Mouse (Mus musculus) hindbrain, embryonic 11.5 days (tissue): ENCODE results near the gene Orc1. TPM values are rescaled to one million over a fixed set of nuclear protein-coding genes. Genes with fewer than 3 reads are reported as not detected.

Experiments
- ATAC-seq: fragments of 200-750 bp; cut with Nextera tagmentation; 2 replicates; pipeline ENCODE4 v1.8.0; 2017; ENCODE audit warnings: mild to moderate bottlenecking, moderate TSS enrichment, moderate library complexity; ENCODE audit not compliant: low FRiP score
- DNase-seq: peaks from one replicate; pipeline ENCODE4 v3.0.0-alpha.2; 2015; ENCODE audit warnings: low spot score
- H3K27ac ChIP-seq: fragments of 300-500 bp; sonication (generic); 2 replicates; pipeline ENCODE4 v1.5.1; 2014; ENCODE audit warnings: mild to moderate bottlenecking, low read depth, low read length
- H3K27me3 ChIP-seq: fragments of 300-500 bp; sonication (generic); 2 replicates; pipeline ENCODE4 v1.6.1; 2014; ENCODE audit warnings: mild to moderate bottlenecking, low read length, moderate library complexity, mixed read lengths; ENCODE audit not compliant: control insufficient read depth, insufficient read depth
- H3K36me3 ChIP-seq: fragments of 300-500 bp; sonication (generic); 2 replicates; pipeline ENCODE4 v1.6.1; 2014; ENCODE audit warnings: mild to moderate bottlenecking, low read length, moderate library complexity, mixed read lengths; ENCODE audit not compliant: control insufficient read depth, insufficient read depth
- H3K4me1 ChIP-seq: fragments of 300-500 bp; sonication (generic); replicated peaks from 2 replicates; pipeline ENCODE4 v1.6.1; 2014; ENCODE audit warnings: low read length, mixed read lengths; ENCODE audit not compliant: control insufficient read depth, insufficient read depth
- H3K4me2 ChIP-seq: fragments of 300-500 bp; sonication (generic); replicated peaks from 2 replicates; pipeline ENCODE4 v1.6.1; 2014; ENCODE audit warnings: mild to moderate bottlenecking, low read depth, low read length
- H3K4me3 ChIP-seq: fragments of 300-500 bp; sonication (generic); 2 replicates; pipeline ENCODE4 v1.5.1; 2014; ENCODE audit warnings: low read depth, low read length
- H3K9ac ChIP-seq: fragments of 300-500 bp; sonication (generic); 2 replicates; pipeline ENCODE4 v1.6.1; 2014; ENCODE audit warnings: low read depth, low read length
- H3K9me3 ChIP-seq: fragments of 300-500 bp; sonication (generic); 2 replicates; pipeline ENCODE4 v1.6.1; 2016; ENCODE audit warnings: low read length; ENCODE audit not compliant: control insufficient read depth
- WGBS: fragments of 180-500 bp; shearing (Covaris S2); extraction: QIAGEN DNeasy Blood & Tissue Kit; methylation state at CpG from one replicate; pipeline ENCODE4 v1.1.7; 2014; 5-methylcytosine and 5-hydroxymethylcytosine counted together
- polyA plus RNA-seq: library from polyadenylated mRNA; unstranded; fragments of >200 nt; fragmentation: Nextera tagmentation; extraction: Ambion mirVana; gene quantifications from 2 replicates; pipeline ENCODE4 v1.2.1, GENCODE M21; 2014

Orc1 gene
- polyA plus RNA-seq, 1 experiment from 2014 or later = 10.4 TPM

- no peak overlapping the region for H3K4me2 ChIP-seq
- no peaks in the 10 kb centered on the region for H3K4me1 ChIP-seq
- WGBS = 94% methylated on average over 7 of the region's 7 CpGs
- H3K4me3 ChIP-seq = no peak overlapping the region
- DNase-seq = no peak
- no peaks in the 10 kb centered on the region for H3K27me3 ChIP-seq
- H3K9ac ChIP-seq = no peak overlapping the region
- no peaks in the 10 kb centered on the region for H3K9me3 ChIP-seq
- H3K36me3 ChIP-seq = peaks cover 6% of the 10 kb centered on the region; the same call in 1 of the 2 replicates
- ATAC-seq = no peak
- no peak overlapping the region for H3K27ac ChIP-seq
These were observed 50.2 kb downstream of the Orc1 start for GRCm38 (mm10) chr4:108629363-108629880.

GRCm38 (mm10) chr4:108630096-108630495 lies 50.9 kb downstream of the Orc1 start:
- H3K27ac ChIP-seq = no peak overlapping the region
- no peak for DNase-seq
- H3K4me2 ChIP-seq = no peak overlapping the region
- H3K9ac ChIP-seq = no peak overlapping the region
- no peak overlapping the region for H3K4me3 ChIP-seq
- H3K9me3 ChIP-seq = no peaks in the 10 kb centered on the region
- H3K4me1 ChIP-seq = no peaks in the 10 kb centered on the region
- H3K36me3 ChIP-seq = peaks cover 6% of the 10 kb centered on the region; the same call in 1 of the 2 replicates
- WGBS = 96% methylated on average over 9 of the region's 9 CpGs
- no peaks in the 10 kb centered on the region for H3K27me3 ChIP-seq
- no peak for ATAC-seq

GRCm38 (mm10) chr4:108631616-108632015 lies 52.4 kb downstream of the Orc1 start:
- 92% methylated on average over 4 of the region's 4 CpGs for WGBS

GRCm38 (mm10) chr4:108633703-108634102 lies 54.5 kb downstream of the Orc1 start:
- H3K4me1 ChIP-seq = no peaks in the 10 kb centered on the region
- H3K4me3 ChIP-seq = no peak overlapping the region
- H3K36me3 ChIP-seq = peaks cover 4% of the 10 kb centered on the region; the same call in 1 of the 2 replicates
- H3K9me3 ChIP-seq = no peaks in the 10 kb centered on the region
- H3K27ac ChIP-seq = peak overlapping the region; percentile 58
- H3K4me2 ChIP-seq = no peak overlapping the region
- DNase-seq (peak; percentile 43), ATAC-seq (no peak)
- 69% methylated on average over 12 of the region's 12 CpGs for WGBS
- no peaks in the 10 kb centered on the region for H3K27me3 ChIP-seq
- H3K9ac ChIP-seq = no peak overlapping the region

More at GRCm38 (mm10) chr4:108631616-108632015, 52.4 kb downstream of the Orc1 start:
- no peak for ATAC-seq
- Histone ChIP-seq H3K9me3 (no peaks in the 10 kb centered on the region), H3K36me3 (peaks cover 6% of the 10 kb centered on the region; the same call in 1 of the 2 replicates), H3K4me1 (no peaks in the 10 kb centered on the region), H3K27ac (no peak overlapping the region), H3K27me3 (no peaks in the 10 kb centered on the region), H3K4me3 (no peak overlapping the region), H3K4me2 (no peak overlapping the region), H3K9ac (no peak overlapping the region)
- DNase-seq = no peak

GRCm38 (mm10) chr4:108634696-108635095 lies 55.5 kb downstream of the Orc1 start:
- H3K4me2 ChIP-seq = no peak overlapping the region
- no peak overlapping the region for H3K4me3 ChIP-seq
- ATAC-seq = no peak
- H3K27me3 ChIP-seq = no peaks in the 10 kb centered on the region
- no peak overlapping the region for H3K27ac ChIP-seq
- no peak overlapping the region for H3K9ac ChIP-seq
- H3K9me3 ChIP-seq = no peaks in the 10 kb centered on the region
- no peak for DNase-seq
- 0 out of 2 replicates have a peak, but pooled peaks cover 4% of the 10 kb centered on the region for H3K36me3 ChIP-seq
- 63% methylated on average over 4 of the region's 4 CpGs for WGBS
- H3K4me1 ChIP-seq = no peaks in the 10 kb centered on the region

- no peak overlapping the region for H3K9ac ChIP-seq
- no peak overlapping the region for H3K27ac ChIP-seq
- H3K4me1 ChIP-seq = no peaks in the 10 kb centered on the region
- H3K9me3 ChIP-seq = no peaks in the 10 kb centered on the region
- H3K27me3 ChIP-seq = no peaks in the 10 kb centered on the region
- H3K4me2 ChIP-seq = no peak overlapping the region
- peak; percentile 21 for DNase-seq
- H3K36me3 ChIP-seq = 0 out of 2 replicates have a peak, but pooled peaks cover 4% of the 10 kb centered on the region
- ATAC-seq = no peak
- H3K4me3 ChIP-seq = no peak overlapping the region
These were observed 55.9 kb downstream of the Orc1 start for GRCm38 (mm10) chr4:108635101-108635500.

- WGBS = 85% methylated on average over 3 of the region's 3 CpGs
- no peak for ATAC-seq
- 0 out of 2 replicates have a peak, but pooled peaks cover 2% of the 10 kb centered on the region for H3K36me3 ChIP-seq
These were observed 58.5 kb downstream of the Orc1 start for GRCm38 (mm10) chr4:108637721-108638120.

GRCm38 (mm10) chr4:108638752-108639151 lies 59.5 kb downstream of the Orc1 start:
- DNase-seq (no peak), ATAC-seq (no peak)
- Histone ChIP-seq H3K4me2 (no peak overlapping the region), H3K4me1 (no peaks in the 10 kb centered on the region), H3K9me3 (no peaks in the 10 kb centered on the region), H3K27ac (no peak overlapping the region), H3K27me3 (no peaks in the 10 kb centered on the region), H3K36me3 (0 out of 2 replicates have a peak, but pooled peaks cover 2% of the 10 kb centered on the region), H3K9ac (no peak overlapping the region), H3K4me3 (no peak overlapping the region)
- WGBS = 88% methylated on average over 5 of the region's 5 CpGs

More at GRCm38 (mm10) chr4:108637721-108638120, 58.5 kb downstream of the Orc1 start:
- no peak overlapping the region for H3K4me2 ChIP-seq
- H3K27ac ChIP-seq = no peak overlapping the region
- DNase-seq = no peak
- no peaks in the 10 kb centered on the region for H3K9me3 ChIP-seq
- no peak overlapping the region for H3K4me3 ChIP-seq
- H3K9ac ChIP-seq = no peak overlapping the region
- H3K27me3 ChIP-seq = no peaks in the 10 kb centered on the region
- H3K4me1 ChIP-seq = no peaks in the 10 kb centered on the region

- Histone ChIP-seq H3K9ac (no peak overlapping the region), H3K27me3 (no peaks in the 10 kb centered on the region), H3K36me3 (no peaks in the 10 kb centered on the region), H3K4me2 (no peak overlapping the region), H3K4me1 (no peaks in the 10 kb centered on the region), H3K27ac (no peak overlapping the region), H3K4me3 (no peak overlapping the region), H3K9me3 (no peaks in the 10 kb centered on the region)
- 86% methylated on average over 2 of the region's 2 CpGs for WGBS
- DNase-seq (peak; percentile 48), ATAC-seq (no peak)
These were observed 85.2 kb downstream of the Orc1 start for GRCm38 (mm10) chr4:108664407-108664806.
